Mouse (Mus musculus) layer of hippocampus, postnatal 25 days (tissue): ENCODE results near the gene Gm21860. TPM values are rescaled to one million over a fixed set of nuclear protein-coding genes. Genes with fewer than 3 reads are reported as not detected.
A peak's percentile ranks its signal among the peaks of the same experiment; 100 is the strongest.
"Not testable (repeated sequence)": the region's sequence is repeated elsewhere in the genome, so short reads cannot be mapped to it uniquely, and the experiment has no call there.

Experiments
- DNase-seq, 2 experiments: peaks; one replicate each; pipeline ENCODE4 v3.0.0; 2022; ENCODE audit warnings: mixed read lengths in 2 of 2, low spot score in 1 of 2; ENCODE audit errors: extremely low spot score in 1 of 2
- total RNA-seq, 2 experiments: library from RNA; stranded (reverse); gene quantifications; 2 replicates each; pipeline ENCODE4 v1.2.3; 2021

Gm21860 gene
- total RNA-seq = not detected

GRCm38 (mm10) chrY:90754721-90755120, at the start of gene Gm21860:
TSS of gene Gm21860 (minus strand) at chrY:90754821.
- DNase-seq = not testable (repeated sequence)

DNA sequence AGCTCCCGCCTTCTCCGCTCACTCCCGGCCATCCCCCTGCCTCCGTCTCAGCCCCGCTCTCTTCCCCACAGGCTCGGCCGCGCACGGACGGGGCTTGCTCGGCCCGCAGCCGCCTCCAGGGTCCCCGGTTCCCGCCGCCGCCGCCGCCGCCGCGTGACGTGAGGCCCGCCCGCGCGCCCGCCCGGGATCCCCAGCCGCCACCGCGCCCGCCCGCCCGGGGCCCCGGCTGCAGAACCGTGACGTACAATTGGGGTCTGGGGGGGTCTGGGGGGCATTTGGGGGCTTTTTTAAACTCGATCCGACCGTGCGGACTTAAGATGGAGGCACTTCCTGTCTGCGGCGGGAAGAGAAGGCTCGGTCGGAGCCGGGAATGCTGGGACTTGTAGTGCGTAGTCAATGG, 29.8 kb upstream of the Gm21860 start, which contains the start of gene Gm47283:
Gm47283 (plus strand) TSS at position 301 of the 400 bp plus-strand sequence.
- DNase-seq = not testable (repeated sequence)

GRCm38 (mm10) chrY:90745256-90745655, 9.4 kb downstream of the Gm21860 start:
- not testable (repeated sequence) for DNase-seq

- DNase-seq = peak; percentile 66 to 100
Observed at GRCm38 (mm10) chrY:90744381-90744981, 10.1 kb downstream of the Gm21860 start.

- no peak for DNase-seq
Observed at GRCm38 (mm10) chrY:90743811-90744220, 10.8 kb downstream of the Gm21860 start.

DNA sequence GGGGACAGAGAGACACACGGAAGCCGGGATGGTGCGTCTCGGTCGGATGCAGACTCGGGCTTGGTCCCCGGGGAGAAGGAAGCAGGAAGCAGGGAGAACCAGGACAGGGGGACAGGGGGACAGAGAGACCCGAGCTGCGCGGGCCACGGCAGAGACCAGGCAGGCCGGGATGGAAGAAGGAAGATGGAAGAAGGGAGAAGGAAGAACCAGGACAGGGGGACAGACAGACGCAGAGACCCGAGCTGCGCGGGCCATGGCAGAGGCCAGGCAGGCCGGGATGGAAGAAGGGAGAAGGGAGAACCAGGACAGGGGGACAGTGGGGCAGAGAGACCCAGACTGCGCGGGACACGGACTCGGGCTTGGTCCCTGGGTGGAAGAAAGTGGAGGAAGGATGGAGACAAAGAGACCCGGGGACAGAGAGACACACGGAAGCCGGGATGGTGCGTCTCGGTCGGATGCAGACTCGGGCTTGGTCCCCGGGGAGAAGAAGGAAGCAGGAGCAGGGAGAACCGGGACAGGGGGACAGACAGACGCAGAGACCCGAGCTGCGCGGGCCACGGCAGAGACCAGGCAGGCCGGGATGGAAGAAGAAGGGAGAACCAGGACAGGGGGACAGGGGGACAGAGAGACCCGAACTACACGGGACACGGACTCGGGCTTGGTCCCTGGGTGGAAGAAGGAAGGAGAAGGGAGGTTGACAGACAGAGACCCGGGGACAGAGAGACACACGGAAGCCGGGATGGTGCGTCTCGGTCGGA, 11.4 kb downstream of the Gm21860 start:
- DNase-seq = not testable (repeated sequence)

DNA sequence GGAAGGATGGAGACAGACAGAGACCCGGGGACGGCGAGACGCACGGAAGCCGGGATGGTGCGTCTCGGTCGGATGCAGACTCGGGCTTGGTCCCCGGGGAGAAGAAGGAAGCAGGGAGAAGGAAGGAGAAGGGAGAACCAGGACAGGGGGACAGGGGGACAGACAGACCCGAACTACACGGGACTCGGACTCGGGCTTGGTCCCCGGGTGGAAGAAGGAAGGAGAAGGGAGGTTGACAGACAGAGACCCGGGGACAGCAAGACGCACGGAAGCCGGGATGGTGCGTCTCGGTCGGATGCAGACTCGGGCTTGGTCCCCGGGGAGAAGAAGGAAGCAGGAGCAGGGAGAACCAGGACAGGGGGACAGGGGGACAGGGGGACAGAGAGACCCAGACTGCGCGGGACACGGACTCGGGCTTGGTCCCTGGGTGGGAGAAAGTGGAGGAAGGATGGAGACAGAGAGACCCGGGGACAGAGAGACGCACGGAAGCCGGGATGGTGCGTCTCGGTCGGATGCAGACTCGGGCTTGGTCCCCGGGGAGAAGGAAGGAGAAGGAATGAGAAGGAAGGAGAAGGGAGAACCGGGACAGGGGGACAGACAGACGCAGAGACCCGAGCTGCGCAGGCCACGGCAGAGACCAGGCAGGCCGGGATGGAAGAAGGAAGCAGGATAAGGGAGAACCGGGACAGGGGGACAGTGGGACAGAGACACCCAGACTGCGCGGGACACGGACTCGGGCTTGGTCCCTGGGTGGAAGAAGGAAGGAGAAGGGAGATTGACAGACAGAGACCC, 12.2 kb downstream of the Gm21860 start:
- DNase-seq = not testable (repeated sequence)

DNA sequence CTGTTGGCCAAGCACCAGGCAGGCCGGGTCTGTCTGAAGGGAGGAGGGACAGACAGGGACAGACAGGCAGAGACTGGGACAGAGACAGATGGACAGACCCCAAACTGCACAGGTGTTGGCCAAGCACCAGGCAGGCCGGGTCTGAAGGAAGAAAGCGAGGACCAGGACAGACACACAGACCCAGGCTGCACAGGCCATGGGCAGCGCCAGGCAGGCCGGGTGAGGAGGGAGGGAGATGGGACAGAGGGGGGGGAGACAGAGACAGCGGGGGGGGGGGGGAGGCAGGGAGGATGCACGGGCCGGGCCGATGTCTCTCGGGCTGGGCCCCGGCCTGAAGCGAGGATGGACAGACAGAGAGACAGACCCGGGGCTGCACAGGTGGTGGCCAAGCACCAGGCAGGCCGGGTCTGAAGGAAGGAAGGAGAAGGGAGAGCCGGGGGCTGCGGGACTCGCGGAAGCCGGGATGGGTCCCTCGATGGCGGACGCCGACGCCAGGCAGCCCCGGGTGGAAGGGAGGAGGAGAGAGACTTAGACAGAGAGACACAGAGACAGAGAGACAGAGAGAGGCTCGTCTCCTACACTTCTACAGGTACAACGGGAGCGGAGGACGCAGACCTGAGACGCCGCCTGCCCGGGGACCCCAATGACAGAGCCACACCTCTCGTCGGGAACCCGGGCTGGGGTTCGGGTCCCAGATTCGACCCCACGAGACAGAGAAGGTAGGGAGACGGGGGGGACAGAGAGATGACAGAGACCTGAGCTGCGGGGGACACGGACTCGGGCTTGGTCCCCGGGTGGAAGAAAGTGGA, 13.0 kb downstream of the Gm21860 start:
- peak in 1 of 2 experiments; percentile 31 for DNase-seq

- not testable (repeated sequence) for DNase-seq
Observed at GRCm38 (mm10) chrY:90741006-90741405, 13.6 kb downstream of the Gm21860 start.

DNA sequence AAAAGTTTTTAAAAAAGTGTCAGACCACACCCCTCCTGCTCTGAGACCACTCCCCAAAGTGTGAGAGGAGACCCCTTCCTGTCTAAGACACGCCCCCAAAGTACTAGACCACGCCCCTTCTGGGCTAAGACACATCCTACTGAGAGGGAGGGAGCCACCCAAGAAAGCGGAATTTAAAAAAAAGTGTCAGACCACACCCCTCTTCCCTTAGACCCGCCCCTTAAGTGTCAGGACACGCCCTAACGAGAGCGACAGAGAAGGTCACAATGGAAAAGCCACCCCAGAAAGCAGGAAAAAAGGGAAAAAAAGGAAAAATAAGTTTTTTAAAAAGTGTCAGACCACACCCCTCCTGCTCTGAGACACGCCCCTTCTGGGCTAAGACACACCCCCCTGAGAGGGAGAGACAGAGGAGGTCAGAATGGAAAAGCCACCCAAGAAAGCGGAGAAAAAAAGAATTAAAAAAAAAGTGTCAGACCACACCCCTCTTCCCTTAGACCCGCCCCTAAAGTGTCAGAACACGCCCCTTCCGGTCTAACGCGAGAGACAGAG, 14.5 kb downstream of the Gm21860 start:
- no peak for DNase-seq

- DNase-seq = peak in 1 of 2 experiments; percentile 34
Observed at GRCm38 (mm10) chrY:90739531-90740012, 15.0 kb downstream of the Gm21860 start.

DNA sequence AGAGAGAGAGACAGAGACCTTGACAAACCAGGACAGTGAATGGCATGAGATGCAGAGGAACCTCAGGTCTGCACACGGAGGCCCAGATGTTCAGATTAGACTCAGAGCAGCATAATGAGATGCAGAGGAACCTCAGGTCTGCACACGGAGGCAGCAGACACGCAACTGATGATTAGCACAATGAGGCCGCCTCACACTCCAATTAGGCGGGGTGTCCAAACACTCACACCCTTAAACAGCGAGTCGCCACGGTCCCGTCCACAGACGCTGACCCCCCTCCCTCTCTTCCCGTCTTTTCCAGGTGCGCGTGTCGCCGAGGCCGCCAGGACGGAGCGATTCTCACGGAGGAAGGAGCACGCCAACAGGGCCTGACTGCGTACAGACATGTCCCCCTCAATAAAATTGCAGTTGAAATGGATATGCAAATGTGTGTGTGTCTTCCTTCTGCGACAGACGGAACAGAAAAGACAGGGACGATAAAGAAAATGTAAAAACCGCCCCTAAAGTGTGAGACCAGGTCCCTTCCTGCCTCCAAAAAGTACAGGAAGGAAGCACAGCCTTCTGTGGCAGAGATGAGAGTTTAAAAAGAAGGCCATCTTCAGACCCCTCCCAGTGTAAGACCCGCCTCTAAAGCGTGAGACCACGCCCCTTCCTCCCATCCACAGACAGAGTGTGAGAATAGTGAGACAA, 15.6 kb downstream of the Gm21860 start:
- DNase-seq = peak in 1 of 2 experiments; percentile 20

- DNase-seq = no peak
Observed at GRCm38 (mm10) chrY:90738431-90738680, 16.3 kb downstream of the Gm21860 start.

- DNase-seq = no peak
Observed at GRCm38 (mm10) chrY:90737606-90738430, 16.8 kb downstream of the Gm21860 start.

- not testable (repeated sequence) for DNase-seq
Observed at GRCm38 (mm10) chrY:90736217-90737000, 18.2 kb downstream of the Gm21860 start.

DNA sequence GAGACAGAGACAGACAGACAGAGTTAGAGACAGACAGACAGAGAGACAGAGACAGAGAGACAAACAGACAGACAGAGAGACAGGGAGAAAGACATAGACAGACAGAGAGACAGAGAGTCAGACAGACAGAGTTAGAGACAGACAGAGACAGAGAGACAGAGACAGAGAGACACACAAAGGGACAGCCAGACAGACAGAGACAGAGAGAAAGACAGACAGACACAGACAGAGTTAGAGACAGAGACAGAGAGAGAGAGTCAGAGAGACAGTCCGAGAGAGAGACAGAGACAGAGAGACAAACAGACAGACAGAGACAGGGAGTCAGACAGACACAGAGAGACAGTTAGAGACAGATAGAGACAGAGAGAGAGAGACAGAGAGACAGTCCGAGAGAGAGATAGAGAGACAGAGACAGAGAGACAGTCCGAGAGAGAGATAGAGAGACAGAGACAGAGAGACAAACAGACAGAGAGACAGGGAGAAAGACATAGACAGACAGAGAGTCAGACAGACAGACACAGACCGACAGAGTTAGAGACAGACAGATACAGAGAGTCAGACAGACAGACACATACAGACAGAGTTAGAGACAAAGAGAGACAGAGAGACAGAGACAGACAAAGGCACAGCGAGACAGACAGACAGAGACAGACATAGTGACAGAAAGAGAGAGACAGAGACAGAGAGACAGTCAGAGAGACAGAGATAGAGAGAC, 19.3 kb downstream of the Gm21860 start:
- DNase-seq = not testable (repeated sequence)

DNA sequence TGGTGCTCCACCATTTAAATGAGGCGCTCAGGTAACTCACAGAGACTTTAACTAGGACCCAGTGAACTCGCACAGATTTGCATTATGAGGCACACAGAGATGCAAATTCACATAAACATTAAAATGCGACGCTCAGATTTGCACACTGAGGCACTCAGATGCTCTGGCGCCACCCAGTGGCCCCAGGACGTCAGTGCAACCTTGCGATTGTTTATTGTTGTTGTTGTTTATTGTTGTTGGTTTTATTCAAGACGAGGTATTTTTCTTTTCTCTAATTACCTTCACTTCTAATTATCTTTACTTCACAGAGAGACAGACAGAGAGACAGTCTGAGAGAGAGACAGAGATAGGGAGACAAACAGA, 20.3 kb downstream of the Gm21860 start:
- DNase-seq = peak in 1 of 2 experiments; percentile 57
